ENCODE assay signal across 9 mouse cellular contexts in the genomic region with DNA sequence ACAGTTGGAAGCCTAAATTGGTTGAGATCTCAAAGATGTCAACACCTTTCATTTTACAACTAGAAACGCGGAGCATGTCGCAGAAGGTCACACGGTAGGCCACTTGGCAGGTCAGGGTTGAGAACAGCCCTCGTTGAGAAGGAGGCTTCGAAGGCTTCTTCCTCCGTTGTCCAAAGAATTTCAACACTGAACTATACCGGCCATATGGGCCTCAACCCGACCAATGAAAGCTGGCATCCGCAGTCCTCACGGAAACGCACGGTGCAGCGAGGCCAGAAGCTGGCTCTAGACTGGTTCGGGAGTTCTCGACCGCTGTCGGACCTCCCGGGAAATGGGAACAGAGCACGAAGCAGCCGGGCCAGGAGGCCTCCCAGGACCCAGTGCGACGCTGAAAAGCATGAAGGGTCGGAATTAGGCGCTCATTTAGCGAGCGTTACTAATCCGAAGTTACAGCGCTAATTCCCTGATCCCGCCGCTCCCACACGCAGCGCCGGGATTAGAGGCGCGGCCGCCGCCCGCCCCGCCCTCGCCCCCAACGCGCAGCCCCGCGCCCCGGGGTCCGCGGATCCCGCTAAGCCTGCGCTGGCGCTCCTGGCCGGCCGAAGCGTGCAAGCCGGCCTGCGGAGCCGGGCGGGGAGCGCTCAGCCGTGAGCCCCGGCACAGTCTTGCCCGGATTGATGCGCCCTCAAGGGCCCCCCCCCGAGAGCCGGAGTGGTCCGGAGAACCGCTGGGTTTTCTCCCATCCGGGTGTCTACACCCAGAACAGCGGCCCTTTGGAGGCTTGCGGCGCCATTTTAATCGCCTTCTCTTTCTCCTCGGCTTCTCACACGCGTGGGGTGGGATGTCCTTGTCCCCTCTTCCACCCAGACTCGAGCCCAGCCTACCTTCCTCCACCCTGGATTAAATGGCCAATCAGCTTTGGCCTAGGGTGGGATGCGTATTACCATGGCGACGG. TPM values are rescaled to one million over a fixed set of nuclear protein-coding genes. Genes with fewer than 3 reads are reported as not detected.
DNase-seq lines count a peak whose midpoint lies in the region; ATAC-seq and TF ChIP-seq lines count a peak whose summit lies in the region.
"Had no signal": no experiment of that assay in that cellular context is flagged by ENCODE, and none has a peak within 500 bp of the region (broad histone marks: within the 10 kb centered on the region; RNA-seq: fewer than 3 reads in every experiment).

No protein-coding gene starts in this region.

- intact Hi-C loops in gastrocnemius, adult 2 months (cut with DNase I): no loop called here
- intact Hi-C loops in heart, postnatal 10 days (cut with DNase I): no loop called here

- peak overlapping the region; percentile 46 for H3K4me3 ChIP-seq in gastrocnemius, adult 2 months
- peak overlapping the region; percentile 84 for H3K4me3 ChIP-seq in neural tube, embryonic 11.5 days (ENCODE audit: low read depth, low read length)
- peak overlapping the region; percentile 89 for H3K4me3 ChIP-seq in hindbrain, postnatal 0 days (ENCODE audit: low read length)
- peak overlapping the region; percentile 23 for H3K4me3 ChIP-seq in stomach, embryonic 14.5 days (ENCODE audit: low read depth, low read length)

- H3K4me1 ChIP-seq in neural tube, embryonic 11.5 days (ENCODE audit: control insufficient read depth, insufficient read depth, low read length): peaks cover 13% of the 10 kb centered on the region
- H3K4me1 ChIP-seq in hindbrain, postnatal 0 days (ENCODE audit: insufficient read depth, low read length): peaks cover 16% of the 10 kb centered on the region
- H3K4me1 ChIP-seq in stomach, embryonic 14.5 days (ENCODE audit: control insufficient read depth, insufficient read depth, low read length): no peaks in the 10 kb centered on the region; the same call in 1 of the 2 replicates

- peaks cover 2% of the 10 kb centered on the region; the same call in 1 of the 2 replicates for H3K36me3 ChIP-seq in neural tube, embryonic 11.5 days (ENCODE audit: control insufficient read depth, insufficient read depth, low read length)
- H3K36me3 ChIP-seq in hindbrain, postnatal 0 days (ENCODE audit: insufficient read depth, low read length): no peaks in the 10 kb centered on the region; the same call in 1 of the 2 replicates
- H3K36me3 ChIP-seq in stomach, embryonic 14.5 days (ENCODE audit: control insufficient read depth, insufficient read depth, low read length): no peaks in the 10 kb centered on the region

- peak overlapping the region; percentile 99 for H3K9ac ChIP-seq in neural tube, embryonic 11.5 days (ENCODE audit: low read length)
- peak overlapping the region; percentile 98 for H3K9ac ChIP-seq in hindbrain, postnatal 0 days (replicated peaks; ENCODE audit: low read length)
- no peak overlapping the region for H3K9ac ChIP-seq in stomach, embryonic 14.5 days (replicated peaks; ENCODE audit: low read depth, low read length)

- ATAC-seq in neural tube, embryonic 11.5 days (ENCODE audit: insufficient read depth, low FRiP score, low TSS enrichment): no peak
- ATAC-seq in hindbrain, postnatal 0 days: peak; percentile 21
- ATAC-seq in stomach, embryonic 14.5 days (ENCODE audit: insufficient number of reproducible peaks, insufficient read depth, low FRiP score, low read depth): no peak

- WGBS in neural tube, embryonic 11.5 days: under 1% methylated on average over 71 of the region's 79 CpGs
- 3% methylated on average over 79 of the region's 79 CpGs for WGBS in hindbrain, postnatal 0 days
- WGBS in stomach, embryonic 14.5 days: 1% methylated on average over 78 of the region's 79 CpGs

- peaks cover 83% of the 10 kb centered on the region for H3K27me3 ChIP-seq in neural tube, embryonic 11.5 days (ENCODE audit: control insufficient read depth, insufficient read depth, low read length)
- no peaks in the 10 kb centered on the region for H3K27me3 ChIP-seq in hindbrain, postnatal 0 days (ENCODE audit: insufficient read depth, low read length)
- H3K27me3 ChIP-seq in stomach, embryonic 14.5 days (ENCODE audit: control insufficient read depth, insufficient read depth, low read length): peaks cover 88% of the 10 kb centered on the region

- no peak overlapping the region for H3K27ac ChIP-seq in gastrocnemius, adult 2 months
- peak overlapping the region; percentile 99 for H3K27ac ChIP-seq in neural tube, embryonic 11.5 days (ENCODE audit: low read depth, low read length)
- H3K27ac ChIP-seq in hindbrain, postnatal 0 days: peak overlapping the region; percentile 97
- H3K27ac ChIP-seq in stomach, embryonic 14.5 days (ENCODE audit: low read length): no peak overlapping the region

- peak overlapping the region; percentile 94 for H3K4me2 ChIP-seq in neural tube, embryonic 11.5 days (ENCODE audit: low read depth)
- H3K4me2 ChIP-seq in hindbrain, postnatal 0 days (ENCODE audit: low read depth, low read length): peak overlapping the region; percentile 93
- H3K4me2 ChIP-seq in stomach, embryonic 14.5 days (replicated peaks; ENCODE audit: low read depth, low read length): peak overlapping the region; percentile 35

- no peak for TF ChIP-seq CTCF in gastrocnemius, adult 2 months (IDR thresholded peaks at IDR 0.05)
- no peak for TF ChIP-seq CTCF in hindbrain, postnatal 0 days (IDR thresholded peaks at IDR 0.05; ENCODE audit: low read depth)

- DNase-seq in gastrocnemius, adult 2 months: no peak
- DNase-seq in gastrocnemius, adult 8-10 months (ENCODE audit: low spot score in 2 of 2): no peak
- peak; percentile 62 for DNase-seq in neural tube, embryonic 11.5 days (ENCODE audit: low spot score)
- no peak for DNase-seq in neural tube, embryonic 10.5 days (ENCODE audit: extremely low spot score, low spot score)
- DNase-seq in hindbrain, postnatal 0 days (ENCODE audit: low spot score): peak; percentile 71
- no peak for DNase-seq in layer of hippocampus, postnatal 25 days (ENCODE audit: extremely low spot score in 1 of 2, low spot score in 1 of 2)
- no peak for DNase-seq in heart, postnatal 10 days
- DNase-seq: adrenal gland, postnatal 25 days had no signal

- H3K9me3 ChIP-seq in neural tube, embryonic 11.5 days (ENCODE audit: control insufficient read depth, low read length): no peaks in the 10 kb centered on the region
- H3K9me3 ChIP-seq in hindbrain, postnatal 0 days (ENCODE audit: low read length): no peaks in the 10 kb centered on the region
- H3K9me3 ChIP-seq in stomach, embryonic 14.5 days (ENCODE audit: control insufficient read depth, low read depth, low read length): no peaks in the 10 kb centered on the region

RNA-seq across cellular contexts. Expression of gene Polg, which starts 42.4 kb away (rescaled TPM):
- total RNA-seq in gastrocnemius, adult 2 months (2021): 10 to 100 TPM; 35.2 to 38.4 TPM
- total RNA-seq in gastrocnemius, adult 8-10 months (2022): 10 to 100 TPM; 26.0 to 43.5 (median 38.1) TPM
- polyA plus RNA-seq in neural tube, embryonic 11.5 days (2014; fragmentation: Nextera tagmentation; extraction: Ambion mirVana): 36.9 and 45.1 TPM in 2 replicates
- 60.0 and 79.5 TPM in 2 replicates for total RNA-seq in hindbrain, postnatal 0 days (2014; rRNA removed)
- polyA plus RNA-seq in hindbrain, postnatal 0 days (2015; fragmentation: Nextera tagmentation; extraction: Ambion mirVana): 23.8 and 23.9 TPM in 2 replicates
- 27.8 and 34.7 TPM in 2 replicates for polyA plus RNA-seq in stomach, embryonic 14.5 days (2014; fragmentation: Nextera tagmentation; extraction: Ambion mirVana)
- total RNA-seq in layer of hippocampus, postnatal 25 days (2021): 10 to 100 TPM; 74.2 to 91.0 TPM
- total RNA-seq in heart, postnatal 10 days (2021): 10 to 100 TPM; 54.5 to 64.5 TPM

Comparison
In these comparisons a context has a peak if more than half of its experiments do, and no peak if none do; other contexts are left out.
1. DNase-seq: peak in neural tube, embryonic 11.5 days (single experiment) and hindbrain, postnatal 0 days (single experiment); none in gastrocnemius, adult 2 months (single experiment), gastrocnemius, adult 8-10 months (0 of 2), neural tube, embryonic 10.5 days (single experiment), layer of hippocampus, postnatal 25 days (0 of 2) and heart, postnatal 10 days (0 of 2).
2. H3K27ac ChIP-seq: peak in neural tube, embryonic 11.5 days (single experiment) and hindbrain, postnatal 0 days (single experiment); none in gastrocnemius, adult 2 months (single experiment) and stomach, embryonic 14.5 days (single experiment).
3. H3K4me3 ChIP-seq: peak in every context shown above with its lines; median percentile 89 in hindbrain, postnatal 0 days; 84 in neural tube, embryonic 11.5 days; 46 in gastrocnemius, adult 2 months; 23 in stomach, embryonic 14.5 days.
4. H3K4me2 ChIP-seq: peak in every context shown above with its lines; median percentile 94 in neural tube, embryonic 11.5 days; 93 in hindbrain, postnatal 0 days; 35 in stomach, embryonic 14.5 days.